Comparison of ENCODE assay signal across 9 mouse cellular contexts in genomic region chr1:72865900-72866299, GRCm38 (mm10). TPM values are rescaled to one million over a fixed set of nuclear protein-coding genes. Genes with fewer than 3 reads are reported as not detected.
DNase-seq lines count a peak whose midpoint lies in the region; ATAC-seq and TF ChIP-seq lines count a peak whose summit lies in the region.
"Had no signal": no experiment of that assay in that cellular context is flagged by ENCODE, and none has a peak within 500 bp of the region (broad histone marks: within the 10 kb centered on the region; RNA-seq: fewer than 3 reads in every experiment).

No protein-coding gene starts in this region.

- no peaks in the 10 kb centered on the region for H3K79me2 ChIP-seq in CH12.LX (replicated peaks; ENCODE audit: control insufficient read depth, extremely low read depth, insufficient read depth, poor library complexity, severe bottlenecking)

- no peak overlapping the region for H3K9ac ChIP-seq in CH12.LX (ENCODE audit: insufficient read depth, low read depth)
- H3K9ac ChIP-seq in forebrain, embryonic 15.5 days (replicated peaks): no peak overlapping the region

- no peaks in the 10 kb centered on the region for H3K36me3 ChIP-seq in CH12.LX (replicated peaks in 1 of 2; ENCODE audit: control insufficient read depth in 1 of 2, insufficient read depth in 1 of 2, low read length in 1 of 2)
- no peaks in the 10 kb centered on the region for H3K36me3 ChIP-seq in forebrain, embryonic 15.5 days

- no peak overlapping the region for H3K27ac ChIP-seq in CH12.LX (ENCODE audit: insufficient read depth, low read depth)
- 0 out of 2 replicates have a peak overlapping the region, but pooled peaks have one; percentile 25 for H3K27ac ChIP-seq in forebrain, embryonic 15.5 days (replicated peaks)

- peak; percentile 33 for ATAC-seq in forebrain, embryonic 15.5 days (replicated peaks)
- ATAC-seq in erythroblast, adult 5-6 weeks (replicated peaks; ENCODE audit: low FRiP score, poor library complexity, severe bottlenecking): no peak; the same call in 1 of the 2 replicates

- peak; percentile 81 for DNase-seq in 3T3-L1 (ENCODE audit: low read depth, low spot score)
- peak; percentile 62 for DNase-seq in CH12.LX (ENCODE audit: extremely low read depth)
- DNase-seq in cerebellum, adult 18-20 months: peak; percentile 76 to 92
- DNase-seq in kidney, postnatal 10 days: peak; percentile 87
- DNase-seq in lung, postnatal 4 days: peak; percentile 70 to 79
- DNase-seq in right cerebral cortex, adult 2 months (ENCODE audit: low spot score in 2 of 2): peak; percentile 77 to 88

- no peak for TF ChIP-seq EP300 in CH12.LX (IDR thresholded peaks at IDR 0.05; ENCODE audit: low read length)

- WGBS in forebrain, embryonic 15.5 days: 2% methylated on average over 6 of the region's 6 CpGs

- dilution Hi-C loops in CH12.LX (cut with MboI; ENCODE audit: extremely low pct_ligation_motif_present, extremely low pct_unique_long_range_greater_than_20kb, low sequenced_read_pairs): no loop called here

- no peak overlapping the region for H3K4me2 ChIP-seq in CH12.LX (ENCODE audit: insufficient read depth, low read depth, poor library complexity, severe bottlenecking)
- H3K4me2 ChIP-seq in forebrain, embryonic 15.5 days (replicated peaks): no peak overlapping the region

- in situ Hi-C loops in CH12.LX (cut with MboI; ENCODE audit: low pct_ligation_motif_present, low pct_unique_long_range_greater_than_20kb, low sequenced_read_pairs): loop anchor here (10.0 to 25.0 kb wide), 2 partner anchors 279 to 409 kb away; partner anchors contain the start of gene Smarcal1

- H3K4me1 ChIP-seq in CH12.LX (ENCODE audit: control insufficient read depth in 1 of 2, insufficient read depth in 2 of 2): peaks cover 16 to 34% of the 10 kb centered on the region in 2 experiments
- peaks cover 24% of the 10 kb centered on the region for H3K4me1 ChIP-seq in forebrain, embryonic 15.5 days

- peaks cover 42% of the 10 kb centered on the region for H3K27me3 ChIP-seq in CH12.LX (replicated peaks)
- H3K27me3 ChIP-seq in forebrain, embryonic 15.5 days: no peaks in the 10 kb centered on the region

- no peaks in the 10 kb centered on the region for H3K9me3 ChIP-seq in CH12.LX (replicated peaks; ENCODE audit: low read length)
- no peaks in the 10 kb centered on the region for H3K9me3 ChIP-seq in forebrain, embryonic 15.5 days

- H3K4me3 ChIP-seq in CH12.LX (replicated peaks in 1 of 3; ENCODE audit: low read depth in 2 of 3, low read length in 2 of 3, poor library complexity in 1 of 3): no peak overlapping the region
- H3K4me3 ChIP-seq in forebrain, embryonic 15.5 days: no peak overlapping the region
- H3K4me3 ChIP-seq: myocyte had no signal

- TF ChIP-seq CTCF in CH12.LX (conservative IDR thresholded peaks at IDR 0.05 in 1 of 2, IDR thresholded peaks at IDR 0.05 in 1 of 2; ENCODE audit: low read depth in 2 of 2, low read length in 2 of 2): peak; percentile 92 to 94

- no peak for TF ChIP-seq POLR2A in CH12.LX (IDR thresholded peaks at IDR 0.05; ENCODE audit: low read depth, low read length)

- peak; percentile 91 for TF ChIP-seq RAD21 in CH12.LX (IDR thresholded peaks at IDR 0.05; ENCODE audit: low read depth, low read length)

TF ChIP-seq in CH12.LX, 34 proteins besides CTCF, POLR2A, EP300 and RAD21:
- TF ChIP-seq RCOR1 (conservative IDR thresholded peaks at IDR 0.05; ENCODE audit: low read depth, low read length): no peak
- no peak for TF ChIP-seq CHD2 (IDR thresholded peaks at IDR 0.05; ENCODE audit: low read length)
- no peak for TF ChIP-seq MXI1 (IDR thresholded peaks at IDR 0.05; ENCODE audit: low read depth, low read length)
- TF ChIP-seq SMC3 (IDR thresholded peaks at IDR 0.05; ENCODE audit: low read depth, low read length): peak; percentile 86
- TF ChIP-seq ZKSCAN1 (IDR thresholded peaks at IDR 0.05; ENCODE audit: borderline replicate concordance, low read depth, low read length): no peak
- TF ChIP-seq HCFC1 (IDR thresholded peaks at IDR 0.05; ENCODE audit: low read depth, low read length): no peak
- TF ChIP-seq BHLHE40 (IDR thresholded peaks at IDR 0.05; ENCODE audit: low read depth, low read length): no peak
- TF ChIP-seq MYC (IDR thresholded peaks at IDR 0.05; ENCODE audit: low read depth, low read length): no peak
- no peak for TF ChIP-seq E2F4 (IDR thresholded peaks at IDR 0.05; ENCODE audit: insufficient replicate concordance, low read depth, low read length)
- no peak for TF ChIP-seq MAFK (IDR thresholded peaks at IDR 0.05; ENCODE audit: insufficient replicate concordance, low read length)
- TF ChIP-seq MAZ (IDR thresholded peaks at IDR 0.05; ENCODE audit: low read depth, low read length): no peak
- TF ChIP-seq ELF1 (IDR thresholded peaks at IDR 0.05; ENCODE audit: low read depth, low read length): no peak
- no peak for TF ChIP-seq KAT2A (IDR thresholded peaks at IDR 0.05; ENCODE audit: insufficient replicate concordance, low read length)
- no peak for TF ChIP-seq UBTF (IDR thresholded peaks at IDR 0.05; ENCODE audit: low read depth, low read length)
- TF ChIP-seq NRF1 (IDR thresholded peaks at IDR 0.05; ENCODE audit: low read depth, low read length): no peak
- TF ChIP-seq NELFE (IDR thresholded peaks at IDR 0.05; ENCODE audit: low read depth, low read length): 0 out of 2 replicates have a peak, but pooled peaks have one; percentile 29
- TF ChIP-seq ZNF384 (IDR thresholded peaks at IDR 0.05; ENCODE audit: low read depth, low read length): no peak
- no peak for TF ChIP-seq SIN3A (IDR thresholded peaks at IDR 0.05; ENCODE audit: low read length)
- peak; percentile 24; the same call in 1 of the 2 replicates for TF ChIP-seq IRF4 (IDR thresholded peaks at IDR 0.05; ENCODE audit: low read depth, low read length)
- TF ChIP-seq CHD1 (IDR thresholded peaks at IDR 0.05; ENCODE audit: low read depth, low read length): no peak
- no peak for TF ChIP-seq ZMIZ1 (IDR thresholded peaks at IDR 0.05; ENCODE audit: low read depth, low read length)
- TF ChIP-seq JUN (IDR thresholded peaks at IDR 0.05; ENCODE audit: insufficient read depth, low read depth, low read length): no peak
- TF ChIP-seq MAX (IDR thresholded peaks at IDR 0.05; ENCODE audit: low read length): no peak
- TF ChIP-seq ETS1 (conservative IDR thresholded peaks at IDR 0.05; ENCODE audit: low read depth, low read length): no peak
- TF ChIP-seq ZC3H11A (IDR thresholded peaks at IDR 0.05; ENCODE audit: low read depth, low read length): peak; percentile 28; the same call in 1 of the 2 replicates
- TF ChIP-seq USF2 (conservative IDR thresholded peaks at IDR 0.05; ENCODE audit: low read depth, low read length): no peak
- TF ChIP-seq PAX5 (IDR thresholded peaks at IDR 0.05; ENCODE audit: low read length): no peak
- TF ChIP-seq GABPA (IDR thresholded peaks at IDR 0.05; ENCODE audit: insufficient replicate concordance, low read depth, low read length): no peak

RNA-seq across cellular contexts. Expression of gene Igfbp5, which starts 8.8 kb away (rescaled TPM):
- total RNA-seq in CH12.LX (2012; rRNA removed): 0.04 and 0.08 TPM in 2 replicates
- total RNA-seq in CH12.LX (2014; rRNA removed): not detected in 2 replicates
- 0.09 and 0.14 TPM in 2 replicates for polyA plus RNA-seq in CH12.LX (2012; ENCODE audit: insufficient read length, low read depth)
- 22.0 and 24.4 TPM in 2 replicates for polyA plus RNA-seq in forebrain, embryonic 15.5 days (2015; fragmentation: Nextera tagmentation; extraction: Ambion mirVana)
- 2.3 and 3.3 TPM in 2 replicates for total RNA-seq in erythroblast, adult 5-6 weeks (2015; ENCODE audit: low replicate concordance)
- 0.42 and 2.5 TPM in 2 replicates for total RNA-seq in erythroblast, adult 5-6 weeks (2017; ENCODE audit: low replicate concordance)

RNA-seq across cellular contexts. Expression of gene Igfbp2, which starts 41.6 kb away (rescaled TPM):
- total RNA-seq in CH12.LX (2012; rRNA removed) (386 and 662 TPM in 2 replicates), CH12.LX (2014; rRNA removed) (264 and 294 TPM in 2 replicates)
- 350 and 355 TPM in 2 replicates for polyA plus RNA-seq in CH12.LX (2012; ENCODE audit: insufficient read length, low read depth)
- 336 and 343 TPM in 2 replicates for polyA plus RNA-seq in forebrain, embryonic 15.5 days (2015; fragmentation: Nextera tagmentation; extraction: Ambion mirVana)
- total RNA-seq in erythroblast, adult 5-6 weeks (2015; ENCODE audit: low replicate concordance): not detected in 2 replicates
- not detected in 2 replicates for total RNA-seq in erythroblast, adult 5-6 weeks (2017; ENCODE audit: low replicate concordance)

Comparison
In these comparisons a context has a peak if more than half of its experiments do, and no peak if none do; other contexts are left out.
1. RNA of gene Igfbp2, which starts 41.6 kb away (total RNA-seq): 264 to 662 TPM in CH12.LX; not detected in erythroblast, adult 5-6 weeks; every median in the first group is over 100 times any median in the second.
2. Peak in every context shown above with its lines, with median percentiles within 50 percentile points of each other: DNase-seq.